Mouse (Mus musculus): ENCODE data around the gene Mcrip2.

DNA sequence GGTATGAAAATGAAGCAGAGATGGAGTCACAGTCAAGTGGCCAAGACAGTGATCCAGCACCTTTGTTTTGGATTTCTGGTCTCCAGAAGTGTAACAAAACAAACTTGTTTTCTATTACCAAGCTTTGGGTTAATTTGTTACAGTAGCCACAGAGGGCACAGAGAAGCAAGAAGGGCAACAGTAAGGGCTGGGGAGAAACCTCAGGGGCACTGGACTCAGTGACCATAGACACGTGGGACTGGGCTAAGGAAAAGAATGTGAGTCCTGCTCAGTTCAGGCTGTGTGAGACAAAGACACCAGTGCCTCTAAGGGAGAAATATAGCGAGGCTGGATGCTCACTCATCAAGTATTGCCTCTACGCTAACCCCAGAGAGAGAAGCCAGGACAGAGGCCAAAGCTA, 4.1 kb upstream of the Mcrip2 start:
- TF ChIP-seq POLR2A (IDR thresholded peaks at IDR 0.05; ENCODE audit: control insufficient read depth, low read depth, low read length) = no peak
- no peak for TF ChIP-seq CTCF (IDR thresholded peaks at IDR 0.05; ENCODE audit: control insufficient read depth, insufficient read depth, insufficient replicate concordance, low read depth, low read length)
